Mouse (Mus musculus) bone marrow, adult 2 months (tissue): Measurements from ENCODE around the gene Mrps12.

Experiments used
- CTCF ChIP-seq: fragments of 200-500 bp; IDR thresholded peaks from 2 replicates; pipeline ENCODE4 v1.5.1; 2011; ENCODE audit warnings: low read length, control low read depth; ENCODE audit not compliant: control insufficient read depth, insufficient read depth
- POLR2A ChIP-seq: fragments of 200-500 bp; IDR thresholded peaks from 2 replicates; pipeline ENCODE4 v1.6.1; 2011; ENCODE audit warnings: low read depth, mild to moderate bottlenecking, control low read depth, low read length, borderline replicate concordance; ENCODE audit not compliant: control insufficient read depth

GRCm38 (mm10) chr7:28717726-28718125, 23.9 kb downstream of the Mrps12 start:
- TF ChIP-seq CTCF (no peak), POLR2A (no peak)
